Mouse (Mus musculus): ENCODE measurements around the gene Scube1. TPM values are rescaled to one million over a fixed set of nuclear protein-coding genes. Genes with fewer than 3 reads are reported as not detected.

The Scube1 gene
- polyA plus RNA-seq, 1 experiment from 2014 or later = 2.5 TPM

- H3K27me3 ChIP-seq (replicated peaks; ENCODE audit: control insufficient read depth, insufficient read depth, low read length) = no peaks in the 10 kb centered on the region
- WGBS = 87% methylated on average over 9 of the region's 9 CpGs
- peaks cover 73% of the 10 kb centered on the region for H3K36me3 ChIP-seq (ENCODE audit: control insufficient read depth, insufficient read depth)
- H3K4me3 ChIP-seq (ENCODE audit: low read depth, low read length) = no peak overlapping the region
- no peaks in the 10 kb centered on the region for H3K4me1 ChIP-seq (replicated peaks; ENCODE audit: control insufficient read depth, insufficient read depth, low read length)
- ATAC-seq = no peak
- no peak overlapping the region for H3K9ac ChIP-seq (ENCODE audit: low read depth, low read length)
- no peaks in the 10 kb centered on the region for H3K9me3 ChIP-seq (ENCODE audit: control insufficient read depth)
- no peak overlapping the region for H3K27ac ChIP-seq (ENCODE audit: low read depth, low read length)
- no peak for TF ChIP-seq CTCF (IDR thresholded peaks at IDR 0.05; ENCODE audit: low read depth)
- H3K4me2 ChIP-seq (replicated peaks; ENCODE audit: low read depth) = no peak overlapping the region
Observed at GRCm38 (mm10) chr15:83576651-83577050, 148.2 kb downstream of the Scube1 start.

GRCm38 (mm10) chr15:83575543-83575942 is 149.3 kb downstream of the Scube1 start:
- no peak for TF ChIP-seq CTCF (IDR thresholded peaks at IDR 0.05; ENCODE audit: low read depth)
- Histone ChIP-seq H3K9me3 (ENCODE audit: control insufficient read depth) (no peaks in the 10 kb centered on the region), H3K4me3 (ENCODE audit: low read depth, low read length) (no peak overlapping the region), H3K4me2 (replicated peaks; ENCODE audit: low read depth) (no peak overlapping the region), H3K27ac (ENCODE audit: low read depth, low read length) (no peak overlapping the region), H3K36me3 (ENCODE audit: control insufficient read depth, insufficient read depth) (peaks cover 62% of the 10 kb centered on the region), H3K9ac (ENCODE audit: low read depth, low read length) (no peak overlapping the region), H3K4me1 (replicated peaks; ENCODE audit: control insufficient read depth, insufficient read depth, low read length) (no peaks in the 10 kb centered on the region), H3K27me3 (replicated peaks; ENCODE audit: control insufficient read depth, insufficient read depth, low read length) (no peaks in the 10 kb centered on the region)
- 91% methylated on average over 8 of the region's 8 CpGs for WGBS
- no peak for ATAC-seq

DNA sequence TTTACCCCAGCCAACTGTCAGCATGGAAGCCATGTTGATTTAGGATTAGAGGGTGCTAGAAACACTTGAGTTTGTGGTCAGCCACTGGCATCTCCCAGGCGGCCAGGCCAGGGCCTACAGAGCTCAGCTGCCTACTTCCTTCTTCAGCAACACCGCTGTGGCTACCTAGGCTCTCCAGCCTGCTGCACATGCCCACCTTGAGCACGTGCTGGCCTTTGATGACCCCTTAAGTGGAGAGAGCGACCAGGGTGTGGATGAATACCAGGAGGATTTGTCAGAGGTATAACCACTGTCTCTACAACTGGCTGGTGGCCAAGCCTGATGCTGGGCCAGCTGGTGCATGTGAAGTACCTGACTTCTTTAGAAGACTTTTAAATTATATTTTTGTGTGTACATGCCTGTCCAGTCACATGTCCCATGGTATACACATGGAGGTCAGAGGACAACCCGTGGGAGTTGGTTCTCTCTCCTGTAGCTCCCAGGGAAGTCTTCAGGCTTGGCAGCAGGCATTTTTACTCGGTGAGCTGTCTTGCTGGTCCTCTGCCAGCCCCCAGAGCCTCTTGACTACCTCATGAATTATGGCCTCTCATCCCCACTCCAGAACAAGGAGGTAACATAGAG is 150.0 kb downstream of the Scube1 start:
- Histone ChIP-seq H3K9me3 (ENCODE audit: control insufficient read depth) (no peaks in the 10 kb centered on the region), H3K27ac (ENCODE audit: low read depth, low read length) (no peak overlapping the region), H3K9ac (ENCODE audit: low read depth, low read length) (no peak overlapping the region), H3K4me1 (replicated peaks; ENCODE audit: control insufficient read depth, insufficient read depth, low read length) (no peaks in the 10 kb centered on the region), H3K27me3 (replicated peaks; ENCODE audit: control insufficient read depth, insufficient read depth, low read length) (no peaks in the 10 kb centered on the region), H3K4me3 (ENCODE audit: low read depth, low read length) (no peak overlapping the region), H3K4me2 (replicated peaks; ENCODE audit: low read depth) (no peak overlapping the region), H3K36me3 (ENCODE audit: control insufficient read depth, insufficient read depth) (peaks cover 55% of the 10 kb centered on the region)
- WGBS = 81% methylated on average over 6 of the region's 6 CpGs
- TF ChIP-seq CTCF (IDR thresholded peaks at IDR 0.05; ENCODE audit: low read depth) = no peak
- no peak for ATAC-seq

GRCm38 (mm10) chr15:83573606-83574005 is 151.2 kb downstream of the Scube1 start:
- Histone ChIP-seq H3K4me3 (ENCODE audit: low read depth, low read length) (no peak overlapping the region), H3K9me3 (ENCODE audit: control insufficient read depth) (no peaks in the 10 kb centered on the region), H3K4me1 (replicated peaks; ENCODE audit: control insufficient read depth, insufficient read depth, low read length) (no peaks in the 10 kb centered on the region), H3K9ac (ENCODE audit: low read depth, low read length) (no peak overlapping the region), H3K4me2 (replicated peaks; ENCODE audit: low read depth) (no peak overlapping the region), H3K27ac (ENCODE audit: low read depth, low read length) (no peak overlapping the region), H3K36me3 (ENCODE audit: control insufficient read depth, insufficient read depth) (peaks cover 46% of the 10 kb centered on the region), H3K27me3 (replicated peaks; ENCODE audit: control insufficient read depth, insufficient read depth, low read length) (no peaks in the 10 kb centered on the region)
- ATAC-seq = no peak
- no peak for TF ChIP-seq CTCF (IDR thresholded peaks at IDR 0.05; ENCODE audit: low read depth)
- WGBS = 96% methylated on average over 12 of the region's 12 CpGs

DNA sequence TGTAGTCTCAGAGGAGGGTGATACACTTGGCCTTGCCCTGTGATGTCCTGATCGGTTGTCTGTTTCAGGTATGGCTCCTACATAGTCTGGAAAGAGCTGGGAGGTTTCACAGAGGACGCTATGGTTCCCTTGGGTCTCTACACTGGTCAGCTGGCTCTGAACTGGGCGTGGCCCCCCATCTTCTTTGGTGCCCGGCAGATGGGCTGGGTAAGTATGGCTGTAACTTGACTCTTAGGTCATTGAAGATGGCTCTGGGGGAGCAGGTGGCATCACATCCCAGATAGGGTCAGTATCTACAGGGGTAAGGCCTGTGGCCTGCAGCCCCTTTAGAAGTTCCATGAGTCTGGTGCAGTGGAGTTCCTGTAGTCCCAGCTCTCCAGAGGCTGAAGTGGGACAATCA is 152.7 kb downstream of the Scube1 start:
- Histone ChIP-seq H3K9ac (ENCODE audit: low read depth, low read length) (no peak overlapping the region), H3K4me3 (ENCODE audit: low read depth, low read length) (no peak overlapping the region), H3K27me3 (replicated peaks; ENCODE audit: control insufficient read depth, insufficient read depth, low read length) (no peaks in the 10 kb centered on the region), H3K27ac (ENCODE audit: low read depth, low read length) (no peak overlapping the region), H3K4me1 (replicated peaks; ENCODE audit: control insufficient read depth, insufficient read depth, low read length) (no peaks in the 10 kb centered on the region), H3K36me3 (ENCODE audit: control insufficient read depth, insufficient read depth) (peaks cover 34% of the 10 kb centered on the region), H3K4me2 (replicated peaks; ENCODE audit: low read depth) (no peak overlapping the region), H3K9me3 (ENCODE audit: control insufficient read depth) (no peaks in the 10 kb centered on the region)
- TF ChIP-seq CTCF (IDR thresholded peaks at IDR 0.05; ENCODE audit: low read depth) = no peak
- WGBS = 83% methylated on average over 4 of the region's 4 CpGs
- no peak for ATAC-seq

- Histone ChIP-seq H3K9ac (ENCODE audit: low read depth, low read length) (no peak overlapping the region), H3K9me3 (ENCODE audit: control insufficient read depth) (no peaks in the 10 kb centered on the region), H3K4me2 (replicated peaks; ENCODE audit: low read depth) (no peak overlapping the region), H3K27me3 (replicated peaks; ENCODE audit: control insufficient read depth, insufficient read depth, low read length) (no peaks in the 10 kb centered on the region), H3K4me1 (replicated peaks; ENCODE audit: control insufficient read depth, insufficient read depth, low read length) (no peaks in the 10 kb centered on the region), H3K4me3 (ENCODE audit: low read depth, low read length) (no peak overlapping the region), H3K36me3 (ENCODE audit: control insufficient read depth, insufficient read depth) (peaks cover 29% of the 10 kb centered on the region), H3K27ac (ENCODE audit: low read depth, low read length) (no peak overlapping the region)
- no peak for TF ChIP-seq CTCF (IDR thresholded peaks at IDR 0.05; ENCODE audit: low read depth)
- ATAC-seq = no peak
- 90% methylated on average over 5 of the region's 5 CpGs for WGBS
Observed at GRCm38 (mm10) chr15:83571636-83572035, 153.2 kb downstream of the Scube1 start.

DNA sequence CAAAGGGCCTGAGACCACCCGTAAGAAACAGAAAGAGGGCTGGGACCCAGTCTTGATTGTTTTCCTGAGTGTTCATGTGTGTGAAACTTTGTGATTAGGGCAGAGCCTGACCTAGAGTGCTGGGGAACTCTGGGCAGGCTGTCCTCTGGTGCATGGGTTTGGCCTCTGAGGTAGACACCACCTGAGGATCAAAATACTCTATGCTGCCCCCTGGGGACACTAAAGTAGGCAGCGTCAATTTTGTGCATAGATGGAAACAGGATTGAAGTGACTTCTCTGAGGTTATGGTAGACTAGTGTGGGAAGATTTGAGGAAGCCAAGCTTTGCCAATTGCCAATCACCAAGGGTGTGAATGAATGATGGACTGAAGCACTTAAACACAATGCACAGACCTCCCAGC is 154.2 kb downstream of the Scube1 start:
- Histone ChIP-seq H3K27me3 (replicated peaks; ENCODE audit: control insufficient read depth, insufficient read depth, low read length) (no peaks in the 10 kb centered on the region), H3K4me2 (replicated peaks; ENCODE audit: low read depth) (no peak overlapping the region), H3K4me1 (replicated peaks; ENCODE audit: control insufficient read depth, insufficient read depth, low read length) (no peaks in the 10 kb centered on the region), H3K4me3 (ENCODE audit: low read depth, low read length) (no peak overlapping the region), H3K9me3 (ENCODE audit: control insufficient read depth) (no peaks in the 10 kb centered on the region), H3K27ac (ENCODE audit: low read depth, low read length) (no peak overlapping the region), H3K9ac (ENCODE audit: low read depth, low read length) (no peak overlapping the region), H3K36me3 (ENCODE audit: control insufficient read depth, insufficient read depth) (peaks cover 19% of the 10 kb centered on the region; the same call in 1 of the 2 replicates)
- 68% methylated on average over 2 of the region's 2 CpGs for WGBS
- peak; percentile 53 for TF ChIP-seq CTCF (IDR thresholded peaks at IDR 0.05; ENCODE audit: low read depth)
- no peak for ATAC-seq
